Mouse (Mus musculus): Measurements from ENCODE around the gene Cib1.

Gene Cib1

GRCm38 (mm10) chr7:80200588-80200945, 32.0 kb downstream of the Cib1 start:
- no peak for DNase-seq

GRCm38 (mm10) chr7:80199851-80200587, 32.6 kb downstream of the Cib1 start:
- DNase-seq, result no peak

GRCm38 (mm10) chr7:80199286-80199685, 33.3 kb downstream of the Cib1 start:
- DNase-seq, result no peak

- no peak for DNase-seq
Observed at GRCm38 (mm10) chr7:80198863-80199262, 33.8 kb downstream of the Cib1 start.

- DNase-seq, result peak; percentile 85
Observed at GRCm38 (mm10) chr7:80197941-80198778, 34.5 kb downstream of the Cib1 start.

GRCm38 (mm10) chr7:80197371-80197770, 35.2 kb downstream of the Cib1 start:
- no peak for DNase-seq

- DNase-seq, result no peak
Observed at GRCm38 (mm10) chr7:80195576-80196263, 36.9 kb downstream of the Cib1 start.

- DNase-seq, result no peak
Observed at GRCm38 (mm10) chr7:80195146-80195545, 37.5 kb downstream of the Cib1 start.

GRCm38 (mm10) chr7:80193941-80194739, 38.5 kb downstream of the Cib1 start:
- no peak for DNase-seq

- DNase-seq, result peak; percentile 96
Observed at GRCm38 (mm10) chr7:80192226-80193061, 40.2 kb downstream of the Cib1 start.

- peak; percentile 66 for DNase-seq
Observed at GRCm38 (mm10) chr7:80191455-80191854, 41.2 kb downstream of the Cib1 start.

- no peak for DNase-seq
Observed at GRCm38 (mm10) chr7:80189147-80189933, 43.3 kb downstream of the Cib1 start.

GRCm38 (mm10) chr7:80188579-80189125, 44.0 kb downstream of the Cib1 start:
- no peak for DNase-seq

- DNase-seq, result no peak
Observed at GRCm38 (mm10) chr7:80187501-80187900, 45.1 kb downstream of the Cib1 start.

GRCm38 (mm10) chr7:80186531-80187296, 45.9 kb downstream of the Cib1 start, which contains the start of gene Sema4b:
Gene Sema4b, plus strand, starts transcription at chr7:80186841.
- peak; percentile 96 for DNase-seq

- peak; percentile 86 for DNase-seq
Observed at GRCm38 (mm10) chr7:80186021-80186420, 46.6 kb downstream of the Cib1 start.

GRCm38 (mm10) chr7:80184968-80185367, 47.6 kb downstream of the Cib1 start:
- DNase-seq, result peak; percentile 59

GRCm38 (mm10) chr7:80184551-80184950, 48.1 kb downstream of the Cib1 start:
- peak; percentile 58 for DNase-seq

GRCm38 (mm10) chr7:80183969-80184368, 48.6 kb downstream of the Cib1 start:
- DNase-seq, result peak; percentile 64

GRCm38 (mm10) chr7:80183466-80183865, 49.1 kb downstream of the Cib1 start:
- DNase-seq, result no peak

Data from kidney, adult 9 months (tissue).